ENCODE assay signal across 26 mouse cellular contexts in the genomic region with DNA sequence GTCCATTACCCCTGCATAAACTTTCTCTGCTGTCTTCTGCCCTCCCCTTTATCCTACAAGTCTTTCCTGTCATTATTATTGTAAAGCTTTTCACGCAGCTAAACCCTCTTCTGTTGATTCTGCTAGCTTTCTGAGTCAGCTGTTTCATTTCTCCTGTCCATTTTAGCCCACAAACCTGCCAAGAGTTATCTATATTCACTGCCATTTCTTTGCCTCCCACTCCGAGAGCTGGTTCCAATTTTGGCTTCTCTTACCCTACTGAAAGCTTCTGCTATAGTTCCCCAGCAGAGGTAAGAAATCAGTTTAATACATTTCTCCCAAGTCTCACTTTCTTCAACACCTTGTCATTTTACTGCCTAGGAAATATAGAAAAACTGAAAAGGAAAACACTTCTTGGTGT. TPM values are rescaled to one million over a fixed set of nuclear protein-coding genes. Genes with fewer than 3 reads are reported as not detected.
DNase-seq lines count a peak whose midpoint lies in the region; ATAC-seq and TF ChIP-seq lines count a peak whose summit lies in the region.
"Had no signal": no experiment of that assay in that cellular context is flagged by ENCODE, and none has a peak within 500 bp of the region (broad histone marks: within the 10 kb centered on the region; RNA-seq: fewer than 3 reads in every experiment).

No protein-coding gene starts in this region.

- DNase-seq in heart, adult 11 months, result peak; percentile 13
- DNase-seq in heart, adult 8-10 months (ENCODE audit: low spot score), result no peak
- DNase-seq in right cerebral cortex, adult 18-20 months, result peak; percentile 39
- DNase-seq in right cerebral cortex, postnatal 4 days, result no peak
- DNase-seq: adrenal gland, adult 2 months; adrenal gland, postnatal 14 days; cerebellum, adult 11-12 months; cerebellum, adult 8-10 months; cerebellum, postnatal 10 days; cerebellum, postnatal 36 days; forebrain, postnatal 0 days; gastrocnemius, postnatal 25 days; heart, adult 2 months had no signal

- peak overlapping the region; percentile 20; the same call in 1 of the 2 replicates for H3K27ac ChIP-seq in cortical plate, adult 2 months (ENCODE audit: insufficient read depth, low read length)
- H3K27ac ChIP-seq: embryonic facial prominence, embryonic 12.5 days; embryonic facial prominence, embryonic 15.5 days; heart, adult 2 months; hindbrain, embryonic 12.5 days; hindbrain, embryonic 15.5 days; intestine, embryonic 15.5 days had no signal

- ATAC-seq in inflammation-experienced regulatory T-cells, adult 6 months, result no peak
- ATAC-seq: CD4-positive, CD25-positive, alpha-beta regulatory T cell, adult 4 months; forebrain, embryonic 14.5 days; forebrain, postnatal 0 days; intestine, embryonic 15.5 days had no signal

- no peaks in the 10 kb centered on the region for H3K4me1 ChIP-seq in cortical plate, adult 2 months (ENCODE audit: control insufficient read depth, insufficient read depth, low read length)
- H3K4me1 ChIP-seq: embryonic facial prominence, embryonic 15.5 days; hindbrain, embryonic 12.5 days; hindbrain, embryonic 15.5 days; intestine, embryonic 15.5 days had no signal

- no peak for TF ChIP-seq CTCF in cortical plate, adult 2 months (IDR thresholded peaks at IDR 0.05; ENCODE audit: extremely low read depth, insufficient read depth, low read length)

- no peak overlapping the region for H3K4me3 ChIP-seq in cortical plate, adult 2 months (ENCODE audit: insufficient read depth, low read length)
- H3K4me3 ChIP-seq: embryonic facial prominence, embryonic 12.5 days; embryonic facial prominence, embryonic 15.5 days; heart, adult 2 months; hindbrain, embryonic 12.5 days; hindbrain, embryonic 15.5 days; intestine, embryonic 15.5 days had no signal

- no peak for TF ChIP-seq POLR2A in cortical plate, adult 2 months (IDR thresholded peaks at IDR 0.05; ENCODE audit: extremely low read depth, insufficient read depth, low read length)

RNA-seq across cellular contexts. Expression of gene Cxcl13, which starts 19.6 kb away (rescaled TPM):
- 1 to 10 TPM; 1.4 to 2.1 (median 1.5) TPM for total RNA-seq in heart, adult 8-10 months (2022)
- 0.08 TPM in 1 of 2 replicates, not detected in the other for polyA plus RNA-seq in cortical plate, adult 2 months (2012; rRNA removed)
- 1 to 10 TPM in 1 of 3 experiments, under 1 TPM in 2; 0.63 to 1.4 (median 0.88) TPM for polyA plus RNA-seq in inflammation-experienced regulatory T-cells, adult 6 months (2017; shearing (Covaris generic))
- total RNA-seq: forebrain, postnatal 0 days; gastrocnemius, postnatal 25 days; hematopoietic stem cell, adult 5-6 weeks; MEL had no signal
- polyA plus RNA-seq: adrenal gland, adult 2 months; brain, embryonic 14.5 days; C2C12; CD4-positive, CD25-positive, alpha-beta regulatory T cell, adult 4 months; forebrain, embryonic 14.5 days had no signal

Comparison
In these comparisons a context has a peak if more than half of its experiments do, and no peak if none do; other contexts are left out.
1. DNase-seq: peak in heart, adult 11 months (single experiment) and right cerebral cortex, adult 18-20 months (single experiment); none in heart, adult 8-10 months (single experiment) and right cerebral cortex, postnatal 4 days (single experiment).